Mouse (Mus musculus) fibroblast of lung, adult 2 months (primary cell): ENCODE data around the gene 5530401A14Rik.

Source experiments
- DNase-seq: peaks from one replicate; pipeline ENCODE4 v3.0.0-alpha.2; 2011; ENCODE audit warnings: low read depth

The 5530401A14Rik gene

DNA sequence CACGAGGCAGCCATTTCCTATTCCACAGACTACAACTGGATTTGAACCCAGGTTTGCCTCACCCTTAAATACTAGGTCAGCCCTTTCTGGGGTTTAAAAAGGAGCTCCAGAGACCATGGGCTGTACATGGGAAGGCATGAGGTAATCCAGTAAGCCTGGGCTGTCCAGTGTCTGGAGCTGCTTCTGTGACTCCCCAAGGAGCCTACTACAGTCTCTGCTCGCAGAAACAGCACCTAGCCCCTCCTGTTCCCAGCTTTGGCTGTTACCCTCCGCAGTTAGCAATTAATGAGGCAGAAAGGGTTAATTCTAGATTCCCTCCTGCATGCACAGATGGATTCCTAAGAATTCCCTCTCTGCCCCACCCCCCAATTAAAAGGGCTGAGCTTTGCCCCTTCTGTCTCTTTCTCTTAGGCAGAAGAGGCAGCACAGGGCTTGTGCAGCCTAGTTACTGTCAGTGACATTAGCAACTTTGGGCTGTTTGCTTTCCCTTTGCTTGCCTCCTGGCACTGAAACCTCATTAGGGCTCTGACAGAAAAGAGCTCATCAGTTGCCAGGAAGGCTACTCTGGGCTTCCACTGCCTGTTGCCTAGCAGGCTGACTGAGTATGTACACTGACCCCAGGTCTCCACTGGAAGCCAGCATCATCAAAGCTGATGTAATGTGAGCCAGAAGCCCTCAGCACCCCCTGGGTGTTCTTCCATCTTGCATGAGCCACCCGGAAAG lies at the start of gene 5530401A14Rik:
5530401A14Rik (plus strand) TSS at position 424 of the 723 bp plus-strand sequence.
- no peak for DNase-seq

DNA sequence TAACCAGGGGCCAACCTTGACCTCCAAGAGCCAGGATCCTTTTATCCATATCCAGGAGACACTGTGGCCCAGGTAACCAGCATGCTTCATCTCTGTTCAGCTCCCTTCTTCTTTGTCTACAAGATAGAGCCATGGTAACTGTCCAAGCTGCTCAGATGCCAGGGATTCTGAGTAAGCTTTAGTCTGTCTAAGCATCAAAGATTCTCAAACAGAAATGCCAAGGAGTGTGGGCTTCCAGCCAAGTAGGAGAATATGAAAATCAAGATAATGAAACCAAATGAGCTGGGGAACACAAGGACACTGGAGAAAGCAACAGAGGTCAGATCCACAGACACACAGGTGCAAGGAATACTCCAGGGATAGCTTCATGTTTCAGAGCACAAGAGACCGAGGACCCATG lies 45.7 kb upstream of the 5530401A14Rik start:
- DNase-seq = no peak

DNA sequence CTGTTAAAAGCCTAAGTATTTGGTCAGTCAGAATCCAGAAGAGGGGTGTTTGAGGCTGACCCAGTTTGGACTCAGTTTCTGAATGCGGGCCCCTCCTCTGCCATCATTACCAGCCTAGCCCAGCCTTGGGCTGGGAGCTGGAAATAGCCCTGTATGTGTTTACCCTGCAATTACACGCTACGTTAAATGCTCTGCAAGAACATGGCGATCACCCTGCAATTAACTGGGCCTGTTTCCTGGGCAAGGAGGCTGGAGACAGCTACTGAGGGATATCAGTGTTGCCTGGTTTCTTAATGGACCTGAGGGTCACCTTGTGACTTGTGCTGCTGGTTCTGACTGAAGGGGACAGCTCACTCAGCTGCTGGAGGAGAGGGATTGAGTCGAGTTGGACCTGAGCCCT lies 43.9 kb upstream of the 5530401A14Rik start:
- no peak for DNase-seq

DNA sequence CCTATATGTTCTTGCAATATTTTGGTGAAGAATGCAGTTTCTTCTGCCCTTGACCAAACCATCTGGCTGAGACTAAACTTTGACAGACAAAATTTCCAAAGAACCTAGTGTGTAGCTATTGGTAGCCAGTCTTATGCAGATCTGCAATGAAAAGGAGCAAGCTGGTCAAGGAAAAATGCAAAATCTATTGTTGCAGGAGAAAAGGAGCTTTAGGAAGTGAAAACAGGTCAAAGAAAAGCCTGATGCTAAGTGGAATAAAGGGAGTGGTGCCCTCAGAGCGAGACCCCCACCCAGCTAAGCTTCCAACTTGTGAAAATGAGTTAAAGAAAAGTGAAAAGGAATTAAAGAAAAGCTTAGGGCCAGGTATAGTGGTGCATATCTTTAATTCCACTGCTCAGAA lies 28.1 kb upstream of the 5530401A14Rik start:
- no peak for DNase-seq

DNA sequence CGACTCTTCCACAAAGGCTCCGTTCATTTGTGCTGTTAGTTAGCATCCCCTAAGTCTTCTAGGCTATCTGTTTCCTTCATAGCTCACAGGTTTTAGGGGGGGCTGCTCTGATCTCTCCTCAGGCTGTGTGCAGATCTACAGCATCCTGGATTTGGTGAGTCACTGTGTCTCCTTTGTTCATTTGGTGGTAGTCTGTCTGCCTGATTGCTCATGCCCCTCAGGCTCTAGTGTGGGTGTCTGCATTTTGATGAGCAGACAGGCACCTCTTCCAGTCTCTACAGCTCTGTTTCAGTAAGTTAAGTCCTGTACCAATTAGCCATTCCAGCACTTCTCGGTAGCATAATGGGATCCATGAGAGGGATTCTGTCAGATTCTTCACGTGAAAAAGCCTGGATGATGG lies 22.0 kb upstream of the 5530401A14Rik start:
- DNase-seq = no peak

DNA sequence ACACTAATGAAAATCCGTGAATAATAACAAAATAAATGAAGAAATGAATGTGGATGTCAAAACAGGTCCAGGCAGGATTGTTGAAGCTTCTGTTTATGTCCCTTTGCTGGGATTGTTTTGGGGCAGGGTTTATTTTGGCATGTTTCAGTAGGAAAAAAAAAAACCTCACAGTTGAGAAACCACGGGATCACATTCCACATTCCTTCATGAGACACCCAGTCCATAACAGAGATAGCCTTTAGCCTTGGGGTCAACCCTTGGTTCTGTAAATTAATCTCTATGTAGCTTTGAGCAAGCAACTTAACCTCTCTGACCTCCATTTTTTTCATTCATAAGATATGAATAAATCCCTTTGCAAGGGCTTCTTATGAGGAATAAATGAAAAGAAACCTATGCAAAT lies 19.5 kb upstream of the 5530401A14Rik start:
- no peak for DNase-seq

DNA sequence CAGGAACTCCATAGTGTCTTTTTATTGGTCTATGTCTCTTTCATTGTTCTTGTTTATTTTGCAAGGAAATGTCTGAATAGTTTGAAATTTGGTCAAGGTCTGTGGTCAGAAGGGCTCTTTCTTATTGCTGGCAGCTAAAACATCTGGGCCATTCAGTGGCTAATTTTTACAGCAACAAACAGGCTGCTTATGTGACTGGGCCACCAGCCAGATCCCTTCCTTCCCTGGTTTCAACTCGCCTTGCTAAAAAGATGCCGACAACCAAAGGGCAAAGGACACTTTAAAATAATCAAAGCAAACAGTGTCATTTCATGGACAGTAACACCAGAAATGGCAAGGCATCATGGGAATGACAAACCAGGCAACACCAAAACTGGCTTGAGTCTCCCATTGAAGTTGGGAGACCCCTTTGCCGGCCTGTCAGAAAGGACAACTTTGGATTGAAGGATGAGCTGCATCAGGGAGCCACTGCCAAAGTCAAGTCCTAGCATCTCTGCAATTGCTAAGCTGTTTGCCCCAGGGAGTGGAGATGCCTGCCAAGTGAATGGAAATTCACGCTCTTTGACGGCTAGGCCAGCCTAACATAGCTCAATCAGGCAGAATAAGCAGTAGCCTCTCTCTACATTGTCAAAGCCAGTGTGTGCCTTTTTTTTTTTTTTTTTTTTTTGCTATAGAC lies 15.3 kb upstream of the 5530401A14Rik start:
- DNase-seq = peak; percentile 34

DNA sequence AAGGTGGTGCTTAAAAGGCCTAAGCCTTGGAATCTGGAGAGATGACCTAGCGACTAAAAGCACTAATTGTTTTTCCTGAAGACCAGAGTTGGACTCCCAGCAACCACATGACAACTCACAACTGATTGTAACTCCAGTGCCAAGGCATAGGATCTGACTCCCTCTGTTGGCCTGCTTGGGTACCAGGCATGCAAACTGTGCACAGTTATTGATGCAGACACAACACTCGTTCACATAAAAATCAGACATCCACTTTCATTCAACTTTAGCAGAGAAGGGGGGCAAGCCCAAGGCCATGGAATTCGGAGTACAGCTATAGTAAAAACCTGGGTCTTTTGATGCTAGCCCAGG lies 14.8 kb upstream of the 5530401A14Rik start:
- DNase-seq = no peak

DNA sequence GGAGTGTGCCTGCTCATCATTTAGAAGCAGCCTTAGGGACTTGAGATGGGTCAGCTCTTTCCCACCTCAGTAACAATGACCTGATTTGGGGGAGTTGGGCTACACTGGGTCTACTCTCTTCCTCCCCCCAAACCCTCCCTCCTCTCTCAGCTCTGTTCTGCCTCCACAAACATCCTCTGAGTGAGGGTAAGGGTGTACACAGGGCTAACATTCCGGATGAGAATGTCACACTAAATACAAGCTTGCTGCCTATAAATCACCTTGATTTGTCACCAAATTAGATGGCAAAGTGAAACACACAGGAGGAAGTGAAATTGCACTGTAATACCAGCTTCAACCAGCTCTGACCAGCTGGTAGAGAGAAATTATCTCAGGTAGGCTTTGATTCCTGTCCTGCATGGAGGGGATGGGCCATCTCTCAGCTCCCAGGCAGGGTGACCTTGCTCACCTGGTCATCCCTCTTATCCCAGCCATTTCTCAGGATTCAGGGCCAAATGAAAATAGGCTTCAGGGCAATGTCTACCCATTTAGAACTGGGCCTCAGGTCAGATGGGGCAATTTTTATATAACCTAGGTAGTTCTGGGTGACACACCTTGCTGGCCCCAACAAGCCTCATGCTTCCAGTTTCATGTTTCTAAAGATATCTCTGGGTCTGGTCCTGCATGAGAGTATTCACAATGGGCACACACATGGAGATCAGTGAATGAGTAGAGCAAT lies 12.5 kb upstream of the 5530401A14Rik start:
- DNase-seq = no peak

DNA sequence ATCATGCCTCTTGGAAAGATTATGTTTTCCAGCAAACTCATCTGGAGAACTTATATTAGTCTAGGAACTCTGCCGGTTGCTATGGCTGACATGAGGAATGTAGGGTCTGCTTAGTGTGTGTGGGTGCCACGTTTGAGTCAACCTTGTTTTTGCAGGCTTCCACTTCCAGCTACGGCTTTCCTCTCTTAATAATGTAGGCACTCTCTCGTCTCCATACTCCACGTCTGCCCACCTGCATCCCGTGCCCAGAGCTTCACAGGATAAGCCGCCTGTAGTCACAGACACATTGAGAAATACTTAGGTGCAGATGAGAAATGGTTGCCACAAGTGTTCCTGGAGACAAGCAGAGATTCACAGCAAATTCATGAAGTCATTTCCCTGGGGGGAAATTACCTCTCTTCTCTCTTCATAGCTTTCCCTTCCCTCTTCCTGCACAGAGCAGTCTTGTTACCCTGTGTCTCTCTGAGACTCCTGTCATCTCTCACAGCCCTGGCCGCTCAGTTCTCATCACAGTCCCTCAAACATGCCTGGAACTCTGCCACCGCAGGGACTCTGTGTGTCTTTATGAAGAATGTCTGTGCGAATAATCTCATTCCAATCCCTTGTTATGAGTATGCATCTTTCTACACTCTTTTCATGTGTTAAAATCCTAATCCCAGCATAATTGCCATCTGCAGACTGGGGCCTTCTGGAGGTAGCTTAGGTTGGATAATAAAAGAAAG lies 5.3 kb downstream of the 5530401A14Rik start:
- DNase-seq = no peak

DNA sequence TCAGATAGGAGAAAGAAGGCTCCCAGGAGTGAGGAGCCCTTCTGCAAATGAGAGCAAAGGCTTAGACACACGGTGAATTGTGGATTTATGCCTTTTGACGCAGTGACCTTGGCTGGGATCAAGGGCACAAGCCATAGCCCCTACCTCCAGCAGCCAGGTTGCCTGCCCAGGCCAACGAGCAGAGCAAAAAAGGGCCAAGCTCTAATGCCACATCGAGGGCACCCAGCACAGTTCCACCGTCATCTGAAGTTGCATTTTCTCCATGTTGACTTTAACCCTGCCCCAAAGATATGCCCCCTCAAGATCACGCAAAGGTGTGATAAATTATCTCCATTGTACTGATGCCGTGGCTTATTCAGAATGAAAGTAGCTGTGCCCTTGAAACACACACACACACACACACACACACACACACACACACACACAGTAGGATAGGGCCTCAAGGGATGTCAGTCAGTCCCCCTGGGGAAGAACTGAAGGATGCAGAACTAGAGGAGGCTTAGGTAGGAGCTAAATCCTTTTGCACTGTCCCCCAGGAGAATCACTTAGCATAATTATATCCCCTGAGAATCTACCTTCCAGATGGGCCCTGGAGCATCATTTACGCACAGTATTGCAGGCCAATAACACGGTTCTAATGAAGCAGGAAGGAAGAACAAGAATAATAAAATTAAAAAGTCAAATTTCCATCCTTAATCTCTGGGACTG lies 11.2 kb downstream of the 5530401A14Rik start:
- DNase-seq = no peak

DNA sequence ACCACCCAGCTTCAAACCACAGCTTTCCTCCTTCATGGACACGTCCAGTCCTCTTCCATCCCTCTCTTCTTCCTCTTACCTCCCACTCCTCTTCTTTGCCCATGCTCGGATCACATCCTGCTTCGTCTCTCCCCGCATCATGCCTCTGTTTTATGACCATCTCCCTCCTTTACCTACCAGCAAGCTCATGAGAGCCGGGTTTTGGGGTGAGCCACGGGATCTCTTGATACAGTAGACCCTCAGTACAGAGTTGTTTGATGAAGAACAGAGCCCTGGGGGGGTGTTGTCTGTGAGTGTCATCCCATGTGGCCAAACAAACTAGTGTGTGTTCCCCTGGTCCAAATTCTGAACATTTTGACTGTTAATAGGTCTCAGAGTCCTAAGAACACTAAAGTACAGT lies 36.0 kb downstream of the 5530401A14Rik start:
- no peak for DNase-seq

DNA sequence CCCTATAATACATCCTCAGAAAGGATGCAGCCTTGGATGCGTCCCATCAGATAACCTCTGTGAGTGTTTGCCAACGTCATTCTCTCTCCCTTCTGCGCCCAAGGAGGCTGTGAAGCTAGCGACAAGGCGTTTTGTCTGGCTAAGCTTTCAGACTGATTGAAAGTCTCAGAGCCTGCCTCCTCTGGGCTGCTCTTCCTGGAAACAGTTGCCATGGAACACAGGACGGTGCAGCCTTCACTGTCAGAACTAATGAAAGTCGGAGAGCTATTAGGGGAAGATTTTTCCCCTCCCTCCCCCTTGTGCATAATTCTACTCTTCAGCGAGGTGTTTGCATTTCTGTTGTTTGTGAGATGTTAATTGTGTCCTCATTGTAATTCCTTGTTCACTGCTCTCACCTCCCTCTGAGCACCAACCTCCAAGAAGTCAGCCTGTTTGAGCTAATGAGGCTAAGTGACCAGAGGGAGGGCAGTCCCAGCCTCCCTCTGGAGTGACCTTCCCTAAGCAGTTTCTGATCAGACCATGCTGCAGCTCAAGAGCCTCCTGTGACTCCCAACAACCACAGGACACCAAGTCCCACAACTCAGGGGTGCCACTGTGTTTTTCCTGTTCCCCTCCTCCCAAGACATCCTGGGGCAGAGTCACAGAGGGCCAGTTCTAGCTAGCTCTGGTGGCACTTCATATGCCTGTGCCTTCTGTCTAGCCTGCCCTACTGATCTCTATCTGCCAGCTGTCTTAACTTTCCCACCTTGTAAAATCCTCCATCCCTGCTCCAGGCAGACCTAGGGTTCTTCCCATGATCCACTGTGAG lies 37.3 kb downstream of the 5530401A14Rik start:
- DNase-seq = no peak

DNA sequence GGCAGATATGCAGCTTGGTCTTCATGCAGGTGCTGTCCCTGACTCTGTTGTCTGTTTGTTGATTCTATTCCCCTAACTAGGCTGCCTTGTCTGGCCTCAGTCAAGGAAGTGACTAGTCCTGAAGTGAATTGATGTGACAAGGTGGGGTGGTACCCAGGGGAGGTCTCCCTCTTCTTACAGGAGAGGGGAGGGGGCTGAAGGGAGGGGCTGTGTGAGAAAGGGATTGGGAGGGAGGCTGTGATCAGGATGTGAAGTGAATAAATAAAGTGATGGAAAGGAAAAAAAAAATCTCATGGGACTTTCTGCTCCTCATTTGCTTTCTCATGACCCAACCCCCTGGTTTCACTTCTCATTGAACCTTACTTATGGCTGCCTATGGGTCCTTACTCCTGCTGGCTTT lies 41.8 kb downstream of the 5530401A14Rik start:
- no peak for DNase-seq

DNA sequence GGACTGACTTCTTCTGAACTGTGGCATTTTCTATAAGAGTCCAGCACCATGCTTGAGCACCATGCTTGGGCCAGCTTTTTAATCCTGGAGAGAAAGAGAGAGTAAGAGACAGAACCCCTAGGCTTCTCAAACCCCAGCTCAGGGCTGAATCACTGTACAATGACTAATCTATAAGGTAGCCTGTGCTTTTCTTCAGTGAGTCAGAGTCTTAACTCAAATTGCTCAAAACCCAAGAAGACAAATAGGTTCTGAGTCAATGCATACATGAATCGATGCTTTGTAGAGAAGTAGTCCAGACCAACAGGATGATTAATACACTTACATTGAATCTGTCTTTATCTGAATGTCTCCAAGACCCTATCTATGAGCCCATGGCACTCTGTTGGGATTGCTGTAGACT lies 48.3 kb downstream of the 5530401A14Rik start:
- DNase-seq = peak; percentile 2

DNA sequence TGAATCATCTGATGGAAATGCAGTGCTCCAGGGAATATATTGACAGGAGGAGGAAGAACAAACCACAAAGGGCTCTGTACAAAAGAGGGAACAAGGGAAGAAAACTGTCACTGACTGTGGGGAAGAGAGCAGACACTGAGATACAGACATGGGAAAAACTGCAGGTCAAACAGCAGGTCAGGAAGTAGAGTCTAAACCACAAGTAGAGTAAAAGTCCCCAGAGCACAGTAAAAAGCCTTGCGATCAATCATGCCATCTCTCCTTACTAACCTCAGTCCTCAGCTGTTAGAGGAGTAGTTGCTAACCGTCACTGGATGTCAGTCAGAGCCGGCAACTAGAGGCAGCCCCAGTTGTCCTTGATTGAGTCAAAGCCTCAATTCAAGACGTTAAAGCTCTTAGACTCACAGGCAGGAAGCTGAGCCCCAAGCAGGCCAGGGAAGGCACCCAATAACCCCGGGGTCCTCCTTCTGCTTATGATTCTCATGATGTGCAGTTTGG lies 49.0 kb downstream of the 5530401A14Rik start:
- DNase-seq = no peak

DNA sequence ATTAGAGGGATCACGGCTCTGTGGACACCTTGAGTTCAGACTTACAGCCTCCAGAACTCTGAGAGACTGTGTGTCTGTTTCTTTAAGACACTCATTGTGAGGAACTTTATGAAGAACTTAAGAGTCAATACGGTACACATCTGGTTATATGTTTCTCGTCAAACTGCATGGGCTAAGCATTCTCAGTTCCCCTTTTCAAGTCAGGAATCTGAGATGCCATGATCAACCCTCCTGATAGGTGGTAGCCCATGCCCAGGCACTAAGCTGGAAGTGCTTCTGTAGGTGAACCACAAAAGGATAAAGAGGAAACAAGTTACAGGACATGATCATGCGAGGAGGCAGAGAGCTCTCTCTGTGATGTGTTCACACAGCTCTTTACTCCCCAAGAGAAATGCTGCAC lies 52.6 kb downstream of the 5530401A14Rik start:
- DNase-seq = no peak

DNA sequence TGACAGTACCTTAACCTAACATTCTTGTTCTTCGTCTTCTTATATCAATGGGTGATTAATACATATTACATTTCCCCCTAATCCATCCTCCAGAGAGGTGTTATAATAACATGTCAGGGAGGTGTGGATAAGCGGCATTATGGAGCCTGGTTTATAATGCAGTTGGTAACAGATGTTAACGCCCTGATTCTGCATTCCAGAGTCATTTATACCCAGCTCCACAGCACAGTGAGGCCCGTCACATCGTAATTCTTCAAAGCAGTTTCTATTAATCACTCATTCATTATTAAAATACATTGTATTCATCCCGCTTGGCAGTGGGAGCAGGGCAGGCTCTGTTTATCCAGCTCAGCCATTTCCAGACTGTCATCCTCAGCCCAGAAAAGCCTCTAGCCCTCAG lies 55.0 kb downstream of the 5530401A14Rik start:
- no peak for DNase-seq

DNA sequence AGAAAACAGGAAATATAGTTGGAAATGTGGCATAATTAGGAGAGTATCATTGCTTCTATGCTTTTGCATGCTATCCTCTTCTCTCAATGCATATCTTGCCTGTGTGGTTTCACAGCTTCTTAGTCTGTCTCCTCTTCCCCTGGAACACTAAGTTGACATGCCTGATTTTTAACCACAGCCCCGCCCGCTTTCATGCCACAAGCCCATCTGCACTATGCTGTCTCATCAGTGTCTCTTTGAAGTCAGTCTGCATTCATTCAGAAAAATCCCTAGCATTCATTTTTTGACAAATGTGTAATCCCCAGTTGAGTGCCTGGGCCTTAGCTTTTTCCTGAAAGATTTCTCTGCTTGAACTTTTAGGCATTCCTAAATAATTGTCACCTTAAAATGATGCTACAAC lies 62.6 kb downstream of the 5530401A14Rik start:
- DNase-seq = no peak

DNA sequence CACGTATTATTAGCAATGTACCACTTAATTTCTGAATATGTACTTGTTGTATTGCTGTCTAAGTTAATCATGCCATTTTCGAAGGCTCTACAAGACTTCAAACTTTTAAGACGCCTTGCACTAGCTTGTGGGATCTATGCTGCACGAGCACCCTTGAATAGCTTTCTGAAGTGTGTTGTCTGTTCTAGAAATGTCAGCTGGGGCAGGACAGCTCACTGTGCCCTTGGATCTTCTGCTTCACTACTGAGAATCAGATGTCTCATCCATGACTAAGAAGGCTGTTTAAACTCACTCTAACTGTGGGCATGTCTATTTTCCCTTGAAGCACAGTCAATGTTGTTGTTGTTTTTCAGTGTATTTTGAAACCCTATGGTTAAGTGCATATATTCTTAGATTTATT lies 63.2 kb downstream of the 5530401A14Rik start:
- no peak for DNase-seq

DNA sequence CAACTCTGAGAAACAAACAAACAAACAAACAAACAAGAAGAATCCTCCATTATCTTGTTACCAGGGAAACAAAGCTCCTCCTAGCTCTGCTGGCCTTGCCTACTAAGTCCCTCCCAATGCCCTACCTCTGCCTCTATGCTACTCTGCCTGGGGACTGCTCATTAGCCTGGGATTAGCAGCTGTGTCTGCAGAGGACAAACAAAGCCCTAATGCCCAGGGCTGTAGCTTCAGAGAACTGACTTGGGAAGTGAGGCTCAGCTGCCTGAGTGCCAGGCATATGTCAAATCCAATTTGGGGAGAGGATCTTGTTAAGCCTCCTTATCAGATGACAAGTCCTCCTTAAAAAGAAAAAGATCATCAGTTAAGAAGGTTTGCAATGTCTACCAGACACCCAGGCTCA lies 65.9 kb downstream of the 5530401A14Rik start:
- DNase-seq = no peak
